Mouse (Mus musculus) thymus, postnatal 10 days (tissue): ENCODE data around the gene Ptbp3.
"Not testable (repeated sequence)": the region's sequence is repeated elsewhere in the genome, so short reads cannot be mapped to it uniquely, and the experiment has no call there.

ENCODE experiments used
- DNase-seq, 2 experiments: peaks; one replicate each; pipeline ENCODE4 v3.0.0; 2021; ENCODE audit warnings: low spot score in 2 of 2

Gene Ptbp3

GRCm38 (mm10) chr4:59549175-59549976 lies at the start of gene Ptbp3:
TSS of gene Ptbp3 (minus strand) at chr4:59549364.
- peak; percentile 93 to 98 for DNase-seq

DNA sequence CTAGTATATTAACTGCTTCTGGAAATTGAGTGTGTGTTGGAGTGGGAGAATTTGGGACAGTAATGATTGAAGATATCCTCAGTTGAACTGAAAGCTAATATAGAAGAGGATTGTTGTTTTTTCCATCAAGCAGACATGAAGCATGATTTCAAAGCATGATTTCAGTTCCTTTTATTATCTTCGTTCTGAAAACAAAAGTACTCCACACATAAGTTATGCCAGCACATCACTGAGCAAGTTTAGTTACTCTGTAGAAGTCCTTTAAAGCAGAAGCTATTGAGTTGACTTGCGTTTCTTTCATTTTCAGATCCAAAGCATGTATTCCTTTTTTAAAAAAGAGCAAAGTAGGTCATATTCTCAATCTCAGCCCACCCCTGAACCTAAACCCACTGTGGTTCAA lies 47.4 kb upstream of the Ptbp3 start:
- no peak for DNase-seq

DNA sequence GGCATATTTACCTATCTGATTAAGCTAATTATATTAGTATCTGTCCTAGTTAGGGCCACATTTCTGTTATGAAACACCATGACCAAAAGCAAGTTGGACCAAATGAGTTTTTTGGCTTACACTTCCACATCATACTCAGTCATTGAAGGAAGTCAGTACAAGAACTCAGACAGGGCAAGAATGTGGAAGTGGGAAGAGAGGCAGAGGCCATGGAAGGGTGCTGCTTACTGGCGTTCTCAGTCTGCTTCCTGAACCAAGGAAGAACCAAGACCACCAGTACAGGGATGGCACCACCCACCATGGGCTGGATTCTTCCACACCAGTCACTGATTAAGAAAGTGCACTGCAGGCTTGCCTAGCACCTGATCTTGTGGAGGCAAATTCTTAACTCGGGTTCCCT lies 45.5 kb upstream of the Ptbp3 start:
- DNase-seq: no peak

DNA sequence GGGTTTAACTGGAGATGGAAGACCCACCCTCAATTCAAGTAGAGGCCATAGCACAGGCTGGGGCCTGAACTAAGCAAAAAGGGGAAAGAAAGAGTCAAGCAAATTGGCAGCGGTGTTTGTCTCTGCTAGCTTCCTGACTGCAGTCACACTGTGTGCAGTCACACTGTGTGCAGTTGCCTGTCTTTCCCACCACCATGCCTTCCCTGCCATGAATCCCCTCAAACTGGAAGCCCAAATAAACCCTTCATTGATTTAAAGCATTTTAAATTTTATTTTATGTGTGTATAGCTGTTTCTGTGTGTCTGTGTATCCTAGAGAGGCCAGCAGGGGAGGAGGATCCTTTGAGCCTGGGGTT lies 38.7 kb upstream of the Ptbp3 start:
- DNase-seq: no peak

GRCm38 (mm10) chr4:59587215-59587871 lies 38.2 kb upstream of the Ptbp3 start:
- no peak for DNase-seq

GRCm38 (mm10) chr4:59585097-59585496 lies 35.9 kb upstream of the Ptbp3 start:
- no peak for DNase-seq

DNA sequence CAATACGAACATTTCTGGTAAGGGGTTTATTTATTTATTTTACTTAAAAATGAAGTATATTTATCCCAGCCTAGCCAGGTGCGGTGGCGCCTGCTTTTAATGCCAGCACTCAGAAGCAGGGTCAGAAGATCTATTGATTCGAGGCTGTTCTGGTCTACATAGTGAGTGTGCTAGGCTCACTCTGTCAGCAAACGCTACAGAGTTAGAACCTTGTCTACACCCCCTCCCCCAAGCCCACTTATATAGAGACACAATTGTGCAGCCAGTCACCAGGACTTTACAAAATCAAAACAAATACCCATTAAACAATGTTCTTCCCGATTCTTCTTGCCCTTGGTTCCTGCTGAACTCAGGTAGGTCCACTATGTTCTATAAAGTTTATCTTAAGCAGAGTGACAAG lies 33.0 kb upstream of the Ptbp3 start:
- DNase-seq: no peak

GRCm38 (mm10) chr4:59581314-59582185 lies 32.4 kb upstream of the Ptbp3 start, which contains the start of gene Hsdl2:
TSS of gene Hsdl2 (plus strand) at chr4:59581563.
- DNase-seq: peak; percentile 99 to 100

GRCm38 (mm10) chr4:59580495-59581281 lies 31.5 kb upstream of the Ptbp3 start:
- DNase-seq: peak; percentile 39 to 41

GRCm38 (mm10) chr4:59575184-59575958 lies 26.2 kb upstream of the Ptbp3 start:
- no peak for DNase-seq

DNA sequence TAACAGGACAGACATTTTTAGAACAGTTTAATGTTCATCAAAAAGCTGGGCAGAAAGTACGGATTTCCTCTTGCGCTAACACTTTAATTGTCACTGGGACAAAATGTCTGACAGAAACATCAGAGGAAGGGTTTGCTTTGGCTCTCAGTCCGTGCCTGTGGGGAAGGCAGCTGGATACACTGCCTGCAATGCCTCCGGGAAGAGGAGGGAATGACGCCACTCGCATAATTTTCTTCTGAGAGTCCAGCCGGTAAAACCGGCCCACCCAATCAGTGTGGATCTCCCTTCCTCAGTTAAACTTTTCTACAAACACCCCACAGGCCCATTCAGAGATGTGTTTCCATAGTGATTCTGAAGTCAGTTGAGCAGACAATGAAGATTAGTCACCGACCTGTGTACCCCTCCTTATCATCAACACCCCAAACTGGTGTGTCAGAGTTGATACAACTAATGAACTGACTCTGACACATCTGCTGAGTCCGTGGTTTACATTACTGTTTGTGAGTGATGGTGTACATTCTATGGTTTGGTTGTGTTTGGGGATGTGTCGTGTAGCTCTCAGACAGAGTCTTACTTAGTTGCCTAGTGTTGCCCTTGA lies 23.5 kb upstream of the Ptbp3 start:
- DNase-seq: no peak

- not testable (repeated sequence) for DNase-seq
These were observed 21.4 kb upstream of the Ptbp3 start for GRCm38 (mm10) chr4:59570519-59570918.

GRCm38 (mm10) chr4:59569538-59569937 lies 20.4 kb upstream of the Ptbp3 start:
- peak; percentile 42 to 84 for DNase-seq

DNA sequence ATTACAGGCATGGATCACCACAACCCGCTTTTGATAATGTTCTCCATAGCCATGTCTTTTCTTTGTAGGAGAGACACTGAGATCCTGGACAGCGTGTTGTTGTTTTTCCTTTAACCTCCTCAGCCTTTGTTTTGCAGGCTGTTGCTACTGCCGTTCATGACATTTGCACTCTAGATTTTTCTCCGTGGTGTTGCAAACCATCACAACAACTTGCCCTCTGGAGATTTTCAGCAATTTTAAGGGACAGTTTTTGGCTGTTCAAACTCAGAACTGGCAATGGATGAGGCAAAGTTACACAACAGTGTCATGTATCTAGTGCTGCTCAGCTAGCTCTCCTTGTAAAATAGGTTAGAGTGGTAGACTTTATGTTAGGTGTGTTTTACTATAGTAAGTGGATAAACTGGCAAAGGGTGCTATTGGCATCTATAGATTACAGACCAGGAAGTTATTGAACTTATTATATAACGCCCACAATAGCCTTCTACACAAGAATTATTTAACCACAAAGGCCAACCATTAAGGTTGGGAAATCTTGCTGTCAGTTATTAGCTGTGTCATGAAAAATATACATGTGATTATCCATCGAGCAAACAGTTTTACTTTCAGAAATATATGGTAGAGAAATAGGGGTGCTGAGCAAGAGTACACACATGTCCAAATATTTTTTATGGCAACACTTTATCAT lies 18.6 kb upstream of the Ptbp3 start:
- no peak for DNase-seq

DNA sequence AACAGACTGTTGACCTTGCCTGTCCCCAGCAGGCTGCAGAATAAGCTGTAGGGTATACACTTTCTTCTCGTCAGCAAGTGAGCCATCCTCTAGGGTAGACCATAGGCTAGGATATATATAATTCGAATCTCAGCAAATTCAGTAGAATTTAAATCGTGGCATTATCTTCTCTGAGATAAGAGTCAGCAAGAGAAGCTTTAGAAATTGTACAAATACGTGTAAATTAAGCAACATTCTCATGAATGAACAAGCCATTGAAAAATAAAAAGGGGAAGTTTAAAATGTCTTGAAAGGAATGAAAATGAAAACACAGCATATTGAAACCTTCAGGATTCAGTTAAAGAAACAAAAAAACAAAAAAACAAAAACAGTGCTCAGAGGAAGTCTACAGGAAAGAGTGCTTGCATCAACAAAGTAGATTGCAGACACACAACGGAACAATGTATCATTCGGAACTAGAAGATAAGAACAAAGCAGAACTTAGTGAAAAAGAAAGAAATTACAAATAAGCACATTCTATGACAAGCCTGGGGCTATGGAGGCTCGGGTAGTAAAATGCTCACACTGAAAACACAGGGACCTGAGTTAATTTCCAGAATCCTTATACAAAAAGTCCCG lies 16.5 kb upstream of the Ptbp3 start:
- DNase-seq: no peak

DNA sequence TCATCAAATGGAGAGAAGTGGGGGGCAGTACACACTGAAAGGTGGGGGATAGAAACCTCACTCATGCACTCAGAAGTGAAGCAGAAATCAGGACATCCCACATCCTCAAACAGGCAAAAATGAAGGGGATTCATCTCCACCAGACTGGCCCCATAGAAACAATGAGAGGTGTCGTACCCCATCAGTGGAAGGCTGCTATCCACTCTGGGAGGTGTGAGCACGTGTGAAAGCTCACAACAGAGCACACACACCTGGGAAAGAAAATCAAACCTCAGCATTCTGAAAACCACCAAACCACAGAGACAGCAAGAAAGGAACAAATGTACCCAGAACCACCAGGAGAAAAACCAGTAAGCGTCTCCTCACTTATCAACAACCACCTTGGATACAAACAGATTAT lies 15.0 kb upstream of the Ptbp3 start:
- no peak for DNase-seq

DNA sequence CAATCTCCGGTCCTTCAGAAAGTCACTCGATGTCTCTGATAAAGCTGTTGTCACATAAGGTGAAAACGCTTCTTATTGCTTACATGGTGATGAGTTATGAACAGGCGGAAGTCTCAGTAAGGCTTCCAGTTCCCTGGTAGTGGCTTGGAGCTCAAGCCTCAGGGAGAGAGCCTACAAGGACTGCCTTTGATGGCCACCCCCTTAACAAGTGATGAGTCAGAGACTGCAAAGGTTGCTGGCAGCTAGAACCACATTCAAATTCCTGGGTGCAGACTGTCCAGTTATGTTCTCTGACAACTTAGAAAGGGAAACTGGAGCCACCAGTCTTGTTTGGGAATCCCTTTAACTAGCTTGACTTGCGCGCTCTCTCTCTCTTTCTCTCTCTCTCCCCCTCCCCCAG lies 11.0 kb upstream of the Ptbp3 start:
- no peak for DNase-seq

DNA sequence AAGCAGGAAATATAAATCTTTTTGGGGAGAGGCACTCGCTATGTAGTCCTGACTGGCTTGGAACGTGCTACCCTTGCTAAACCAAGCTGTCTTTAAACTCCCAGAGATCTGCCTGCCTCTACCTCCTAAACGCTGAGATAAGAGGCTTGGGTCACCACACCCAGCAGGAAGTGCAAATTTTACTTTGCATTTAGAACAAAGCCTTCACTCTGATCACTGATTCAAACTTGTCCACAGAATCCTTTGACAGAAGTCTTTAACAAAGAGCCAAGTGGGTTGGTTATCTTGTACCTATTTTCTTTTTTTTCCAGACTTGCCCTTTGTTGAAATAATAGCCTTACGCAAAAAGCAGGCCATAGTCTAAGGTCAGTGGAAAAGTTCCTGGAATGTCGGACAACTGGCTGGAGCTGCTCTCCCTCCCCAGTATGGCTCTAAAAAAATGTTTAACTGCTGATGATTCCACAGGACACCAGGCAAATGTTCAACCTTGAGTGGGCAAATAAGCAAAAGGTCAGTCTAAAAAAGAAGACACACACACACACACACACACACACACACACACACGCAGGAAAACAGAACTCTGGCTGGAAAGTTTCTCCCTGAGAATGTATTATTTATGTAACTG lies 9.0 kb upstream of the Ptbp3 start:
- DNase-seq: no peak

GRCm38 (mm10) chr4:59557343-59557742 lies 8.2 kb upstream of the Ptbp3 start:
- DNase-seq: not testable (repeated sequence)
